Mouse (Mus musculus): ENCODE data around the gene Pitpnm2. TPM values are rescaled to one million over a fixed set of nuclear protein-coding genes. Genes with fewer than 3 reads are reported as not detected.

Pitpnm2 gene
- total and polyA plus RNA-seq, 3 experiments = 7.0 to 22.2 TPM; not detected in 1

DNA sequence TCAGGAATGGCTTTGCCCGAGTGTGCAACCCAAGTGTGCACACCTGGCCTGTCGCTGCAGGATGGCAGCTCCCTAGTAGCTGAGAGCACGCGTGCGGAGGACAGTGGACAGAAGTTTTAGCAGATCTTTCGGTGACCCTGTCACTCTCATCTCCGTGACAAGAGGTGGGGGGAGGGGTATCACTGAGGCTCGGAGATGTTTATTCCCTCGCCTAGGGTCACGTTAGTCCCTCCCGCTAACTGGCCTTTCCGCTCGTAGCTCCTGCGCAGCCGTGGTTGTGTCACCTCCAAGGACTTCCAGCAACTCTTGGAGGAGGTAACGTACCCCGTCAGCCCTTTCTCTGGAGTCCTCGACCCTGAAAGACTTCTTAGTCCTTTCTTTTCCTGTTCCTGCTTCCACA, 137.0 kb downstream of the Pitpnm2 start:
- H3K4me3 ChIP-seq (ENCODE audit: control insufficient read depth in 1 of 2, insufficient read depth in 1 of 2, low read depth in 2 of 2, low read length in 2 of 2) = peak overlapping the region; percentile 71 to 77
- no peak for DNase-seq (ENCODE audit: low read depth, low spot score)
- H3K79me2 ChIP-seq (ENCODE audit: control insufficient read depth, insufficient read depth, low read length, poor library complexity) = peaks cover 45% of the 10 kb centered on the region
- H3K27ac ChIP-seq (ENCODE audit: control insufficient read depth, low read depth, low read length) = 0 out of 2 replicates have a peak overlapping the region, but pooled peaks have one; percentile 6
- 0 out of 4 replicates have a peak, but pooled peaks cover 0 to 4% of the 10 kb centered on the region in 2 experiments for H3K36me3 ChIP-seq (ENCODE audit: control insufficient read depth in 1 of 2, insufficient read depth in 2 of 2, low read length in 2 of 2)
- TF ChIP-seq NRF1 (IDR thresholded peaks at IDR 0.05; ENCODE audit: insufficient read depth, low read depth, low read length, poor library complexity, severe bottlenecking) = no peak
- TF ChIP-seq GABPA (IDR thresholded peaks at IDR 0.05; ENCODE audit: low read depth, low read length) = no peak
- TF ChIP-seq RCOR1 (IDR thresholded peaks at IDR 0.05; ENCODE audit: low read depth, low read length) = no peak
- no peak for TF ChIP-seq ETS1 (IDR thresholded peaks at IDR 0.05; ENCODE audit: low read depth, low read length)
- TF ChIP-seq POLR2AphosphoS5 (IDR thresholded peaks at IDR 0.05; ENCODE audit: borderline replicate concordance, low read depth, low read length) = no peak
- no peak for TF ChIP-seq JUND (IDR thresholded peaks at IDR 0.05; ENCODE audit: low read depth, low read length)
- no peak for TF ChIP-seq MEF2A (IDR thresholded peaks at IDR 0.05; ENCODE audit: extremely low read depth, insufficient replicate concordance, low read depth, low read length, poor library complexity, severe bottlenecking)
- no peak for TF ChIP-seq UBTF (IDR thresholded peaks at IDR 0.05; ENCODE audit: borderline replicate concordance, insufficient read depth, low read depth, low read length)
- TF ChIP-seq TAL1 (IDR thresholded peaks at IDR 0.05; ENCODE audit: low read length) = no peak
- no peak for TF ChIP-seq USF2 (IDR thresholded peaks at IDR 0.05; ENCODE audit: borderline replicate concordance in 1 of 2, insufficient read depth in 1 of 2, low read depth in 1 of 2, low read length in 2 of 2)
- no peak for TF ChIP-seq POLR2AphosphoS2 (IDR thresholded peaks at IDR 0.05; ENCODE audit: low read length)
- no peak for TF ChIP-seq TBP (IDR thresholded peaks at IDR 0.05; ENCODE audit: low read depth, low read length)
- TF ChIP-seq RAD21 (IDR thresholded peaks at IDR 0.05; ENCODE audit: low read depth, low read length) = no peak
- no peaks in the 10 kb centered on the region for H3K27me3 ChIP-seq (ENCODE audit: control insufficient read depth in 1 of 2, insufficient read depth in 2 of 2, low read length in 2 of 2)
- peaks cover 0 to 15% of the 10 kb centered on the region in 2 experiments; a peak in 3 of 4 replicates for H3K4me1 ChIP-seq (ENCODE audit: control insufficient read depth in 1 of 2, insufficient read depth in 2 of 2, low read length in 2 of 2)
- peak overlapping the region; percentile 83 for H3K9ac ChIP-seq (ENCODE audit: control insufficient read depth, low read depth, low read length, poor library complexity, severe bottlenecking)
- H3K9me3 ChIP-seq (replicated peaks; ENCODE audit: insufficient read depth, low read length) = no peaks in the 10 kb centered on the region

DNA sequence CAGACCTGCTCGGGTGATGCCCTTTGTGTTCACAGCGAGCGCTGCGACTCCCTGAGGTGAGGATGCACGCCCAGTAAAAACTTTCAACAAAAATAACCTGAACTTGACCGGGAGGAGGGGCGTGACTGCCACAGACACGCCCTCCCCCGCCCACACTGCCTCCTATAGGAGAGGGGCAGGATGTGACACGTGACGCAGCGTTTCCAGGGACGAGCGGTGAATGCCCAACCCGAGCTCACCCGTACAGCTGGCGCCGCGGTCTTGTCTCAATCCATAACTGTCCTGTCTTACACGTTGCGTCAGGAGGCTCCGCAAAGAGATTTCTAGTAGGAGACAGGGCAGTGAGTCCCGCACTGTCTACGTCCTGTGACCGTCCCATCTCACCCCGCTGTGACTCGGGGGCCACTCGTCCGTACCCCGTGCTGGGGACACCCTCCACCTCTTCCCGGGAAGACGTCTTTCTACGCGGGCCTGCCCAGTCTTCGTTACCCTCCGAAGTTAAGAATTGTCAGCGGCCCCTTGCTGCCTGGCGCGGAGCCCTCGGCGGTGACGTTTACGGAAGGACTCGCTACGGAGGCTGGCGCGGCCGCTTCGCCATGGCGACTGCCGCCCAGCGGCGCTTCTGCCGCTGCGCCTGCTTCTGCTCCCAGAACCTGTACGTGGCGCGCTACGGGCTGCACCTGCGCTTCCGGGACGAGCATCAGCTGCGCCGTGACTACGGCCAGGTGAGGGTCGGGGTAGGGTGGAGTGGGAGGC, 137.6 kb downstream of the Pitpnm2 start, which contains the start of gene Ogfod2:
TSS of gene Ogfod2 (plus strand) at position 556 of the 756 bp plus-strand sequence.
- DNase-seq (ENCODE audit: low read depth, low spot score) = peak; percentile 98
- Histone ChIP-seq H3K9me3 (replicated peaks; ENCODE audit: insufficient read depth, low read length) (no peaks in the 10 kb centered on the region), H3K27ac (ENCODE audit: control insufficient read depth, low read depth, low read length) (peak within 1 kb of the TSS; percentile 99), H3K27me3 (ENCODE audit: control insufficient read depth in 1 of 2, insufficient read depth in 2 of 2, low read length in 2 of 2) (no peaks in the 10 kb centered on the region), H3K9ac (ENCODE audit: control insufficient read depth, low read depth, low read length, poor library complexity, severe bottlenecking) (peak within 1 kb of the TSS; percentile 98), H3K4me1 (ENCODE audit: control insufficient read depth in 1 of 2, insufficient read depth in 2 of 2, low read length in 2 of 2) (peaks cover 0 to 9% of the 10 kb centered on the region in 2 experiments; a peak in 3 of 4 replicates), H3K36me3 (ENCODE audit: control insufficient read depth in 1 of 2, insufficient read depth in 2 of 2, low read length in 2 of 2) (0 out of 4 replicates have a peak, but pooled peaks cover 0 to 2% of the 10 kb centered on the region in 2 experiments), H3K4me3 (ENCODE audit: control insufficient read depth in 1 of 2, insufficient read depth in 1 of 2, low read depth in 2 of 2, low read length in 2 of 2) (peak within 1 kb of the TSS; percentile 77 to 95), H3K79me2 (ENCODE audit: control insufficient read depth, insufficient read depth, low read length, poor library complexity) (peaks cover 40% of the 10 kb centered on the region)
- TF ChIP-seq NELFE (IDR thresholded peaks at IDR 0.05; ENCODE audit: low read depth, low read length) (peak; percentile 78), ZMIZ1 (IDR thresholded peaks at IDR 0.05; ENCODE audit: low read depth, low read length) (peak; percentile 76), ETS1 (IDR thresholded peaks at IDR 0.05; ENCODE audit: low read depth, low read length) (peak; percentile 31; the same call in 1 of the 2 replicates), RAD21 (IDR thresholded peaks at IDR 0.05; ENCODE audit: low read depth, low read length) (no peak), MYC (IDR thresholded peaks at IDR 0.05; ENCODE audit: low read depth, low read length) (no peak; the same call in 1 of the 2 replicates), MAFK (IDR thresholded peaks at IDR 0.05; ENCODE audit: borderline replicate concordance, low read depth, low read length) (no peak), MAX (IDR thresholded peaks at IDR 0.05; ENCODE audit: low read length) (peak; percentile 94), POLR2AphosphoS5 (IDR thresholded peaks at IDR 0.05; ENCODE audit: borderline replicate concordance, low read depth, low read length) (no peak), E2F4 (IDR thresholded peaks at IDR 0.05; ENCODE audit: borderline replicate concordance, low read depth, low read length) (no peak), UBTF (IDR thresholded peaks at IDR 0.05; ENCODE audit: borderline replicate concordance, insufficient read depth, low read depth, low read length) (no peak), ZNF384 (IDR thresholded peaks at IDR 0.05; ENCODE audit: low read depth, low read length) (no peak), POLR2A (IDR thresholded peaks at IDR 0.05; ENCODE audit: control insufficient read depth in 1 of 2, insufficient read depth in 1 of 2, low read depth in 1 of 2, low read length in 2 of 2, poor library complexity in 1 of 2) (peak; percentile 29 to 74), NRF1 (IDR thresholded peaks at IDR 0.05; ENCODE audit: insufficient read depth, low read depth, low read length, poor library complexity, severe bottlenecking) (peak; percentile 49; the same call in 1 of the 2 replicates), MEF2A (IDR thresholded peaks at IDR 0.05; ENCODE audit: extremely low read depth, insufficient replicate concordance, low read depth, low read length, poor library complexity, severe bottlenecking) (no peak), ELF1 (IDR thresholded peaks at IDR 0.05; ENCODE audit: low read depth, low read length) (peak; percentile 96), BHLHE40 (IDR thresholded peaks at IDR 0.05; ENCODE audit: borderline replicate concordance, low read depth, low read length) (peak; percentile 68), TBP (IDR thresholded peaks at IDR 0.05; ENCODE audit: low read depth, low read length) (peak; percentile 74), USF2 (IDR thresholded peaks at IDR 0.05; ENCODE audit: borderline replicate concordance in 1 of 2, insufficient read depth in 1 of 2, low read depth in 1 of 2, low read length in 2 of 2) (peak; percentile 55 to 90), TAL1 (IDR thresholded peaks at IDR 0.05; ENCODE audit: low read length) (no peak), SIN3A (IDR thresholded peaks at IDR 0.05; ENCODE audit: low read length) (peak; percentile 99), RCOR1 (IDR thresholded peaks at IDR 0.05; ENCODE audit: low read depth, low read length) (no peak), JUND (IDR thresholded peaks at IDR 0.05; ENCODE audit: low read depth, low read length) (no peak), CHD2 (IDR thresholded peaks at IDR 0.05; ENCODE audit: low read length) (no peak)

All from MEL (cell line).